Comparison of ENCODE assay signal across 8 mouse cellular contexts in genomic region chr10:79926491-79927323, GRCm38 (mm10). TPM values are rescaled to one million over a fixed set of nuclear protein-coding genes. Genes with fewer than 3 reads are reported as not detected.
DNase-seq lines count a peak whose midpoint lies in the region; ATAC-seq and TF ChIP-seq lines count a peak whose summit lies in the region.

Gene Arid3a, plus strand, starts transcription at chr10:79927043.

- no peaks in the 10 kb centered on the region for H3K4me1 ChIP-seq in ES-Bruce4 (ENCODE audit: control insufficient read depth, insufficient read depth, low read length)
- H3K4me1 ChIP-seq in forebrain, embryonic 12.5 days: peaks cover 38% of the 10 kb centered on the region
- H3K4me1 ChIP-seq in heart, postnatal 0 days (ENCODE audit: control insufficient read depth, insufficient read depth): peaks cover 19% of the 10 kb centered on the region; the same call in 1 of the 2 replicates
- peaks cover 71% of the 10 kb centered on the region for H3K4me1 ChIP-seq in liver, embryonic 15.5 days (replicated peaks)
- H3K4me1 ChIP-seq in neural tube, embryonic 11.5 days (ENCODE audit: control insufficient read depth, insufficient read depth, low read length): peaks cover 23% of the 10 kb centered on the region
- peaks cover 20% of the 10 kb centered on the region for H3K4me1 ChIP-seq in stomach, embryonic 16.5 days (ENCODE audit: control insufficient read depth, insufficient read depth, low read length)

- no peak within 1 kb of the TSS for H3K27ac ChIP-seq in ES-Bruce4 (ENCODE audit: insufficient read depth, low read length)
- H3K27ac ChIP-seq in forebrain, embryonic 12.5 days: peak within 1 kb of the TSS; percentile 92
- H3K27ac ChIP-seq in heart, postnatal 0 days (ENCODE audit: low read depth): peak within 1 kb of the TSS; percentile 86
- peak within 1 kb of the TSS; percentile 85 for H3K27ac ChIP-seq in liver, embryonic 15.5 days (replicated peaks)
- peak within 1 kb of the TSS; percentile 86 for H3K27ac ChIP-seq in neural tube, embryonic 11.5 days (ENCODE audit: low read depth, low read length)
- peak within 1 kb of the TSS; percentile 95 for H3K27ac ChIP-seq in stomach, embryonic 16.5 days (ENCODE audit: low read length)

- peak within 1 kb of the TSS; percentile 86 for H3K4me3 ChIP-seq in ES-Bruce4 (ENCODE audit: low read depth, low read length)
- peak within 1 kb of the TSS; percentile 90 for H3K4me3 ChIP-seq in forebrain, embryonic 12.5 days (replicated peaks)
- peak within 1 kb of the TSS; percentile 88 for H3K4me3 ChIP-seq in heart, postnatal 0 days (ENCODE audit: low read depth, low read length)
- peak within 1 kb of the TSS; percentile 83 for H3K4me3 ChIP-seq in liver, embryonic 15.5 days (replicated peaks)
- H3K4me3 ChIP-seq in neural tube, embryonic 11.5 days (ENCODE audit: low read depth, low read length): peak within 1 kb of the TSS; percentile 65
- peak within 1 kb of the TSS; percentile 85 for H3K4me3 ChIP-seq in stomach, embryonic 16.5 days (replicated peaks; ENCODE audit: low read length)

- peak; percentile 85 for DNase-seq in c-Kit-positive CD71-positive TER-119-positive erythroid progenitor cells, embryonic 14.5 days (ENCODE audit: low spot score)
- peak; percentile 89 for DNase-seq in heart, postnatal 0 days (ENCODE audit: low spot score)
- peak; percentile 91 to 93 for DNase-seq in kidney, postnatal 36 days
- peak; percentile 95 for DNase-seq in neural tube, embryonic 11.5 days (ENCODE audit: low spot score)

- peak within 1 kb of the TSS; percentile 89 for H3K4me2 ChIP-seq in forebrain, embryonic 12.5 days
- peak within 1 kb of the TSS; percentile 95 for H3K4me2 ChIP-seq in heart, postnatal 0 days (ENCODE audit: low read depth, low read length)
- peak within 1 kb of the TSS; percentile 98 for H3K4me2 ChIP-seq in liver, embryonic 15.5 days
- H3K4me2 ChIP-seq in neural tube, embryonic 11.5 days (ENCODE audit: low read depth): peak within 1 kb of the TSS; percentile 56
- peak within 1 kb of the TSS; percentile 92 for H3K4me2 ChIP-seq in stomach, embryonic 16.5 days (ENCODE audit: low read depth, low read length)

- H3K36me3 ChIP-seq in ES-Bruce4 (ENCODE audit: control insufficient read depth, insufficient read depth, low read length, poor library complexity, severe bottlenecking): no peaks in the 10 kb centered on the region
- peaks cover 12% of the 10 kb centered on the region for H3K36me3 ChIP-seq in forebrain, embryonic 12.5 days (replicated peaks)
- 0 out of 2 replicates have a peak, but pooled peaks cover 7% of the 10 kb centered on the region for H3K36me3 ChIP-seq in heart, postnatal 0 days (replicated peaks; ENCODE audit: control insufficient read depth, insufficient read depth, low read length)
- H3K36me3 ChIP-seq in liver, embryonic 15.5 days (replicated peaks): peaks cover 12% of the 10 kb centered on the region
- peaks cover 2% of the 10 kb centered on the region; the same call in 1 of the 2 replicates for H3K36me3 ChIP-seq in neural tube, embryonic 11.5 days (ENCODE audit: control insufficient read depth, insufficient read depth, low read length)
- H3K36me3 ChIP-seq in stomach, embryonic 16.5 days (ENCODE audit: control insufficient read depth, insufficient read depth, low read length): peaks cover 8% of the 10 kb centered on the region; the same call in 1 of the 2 replicates

- peak; percentile 80 for ATAC-seq in forebrain, embryonic 12.5 days (ENCODE audit: low FRiP score)
- peak; percentile 77 for ATAC-seq in heart, postnatal 0 days (ENCODE audit: insufficient read depth, low read depth)
- ATAC-seq in liver, embryonic 15.5 days (ENCODE audit: insufficient read depth): peak; percentile 61
- ATAC-seq in neural tube, embryonic 11.5 days (ENCODE audit: insufficient read depth, low FRiP score, low TSS enrichment): peak; percentile 69
- peak; percentile 85 for ATAC-seq in stomach, embryonic 16.5 days (ENCODE audit: insufficient read depth, low FRiP score)

- no peaks in the 10 kb centered on the region for H3K27me3 ChIP-seq in ES-Bruce4 (ENCODE audit: control insufficient read depth, insufficient read depth, low read length, poor library complexity, severe bottlenecking)
- H3K27me3 ChIP-seq in forebrain, embryonic 12.5 days: peaks cover 27% of the 10 kb centered on the region
- peaks cover 17% of the 10 kb centered on the region for H3K27me3 ChIP-seq in heart, postnatal 0 days (ENCODE audit: control insufficient read depth, insufficient read depth, low read length)
- peaks cover 19% of the 10 kb centered on the region for H3K27me3 ChIP-seq in liver, embryonic 15.5 days
- H3K27me3 ChIP-seq in neural tube, embryonic 11.5 days (ENCODE audit: control insufficient read depth, insufficient read depth, low read length): peaks cover 19% of the 10 kb centered on the region
- peaks cover 11% of the 10 kb centered on the region for H3K27me3 ChIP-seq in stomach, embryonic 16.5 days (ENCODE audit: control insufficient read depth, insufficient read depth, low read length)

- under 1% methylated on average over 63 of the region's 63 CpGs for WGBS in forebrain, embryonic 12.5 days
- WGBS in heart, postnatal 0 days: under 1% methylated on average over 63 of the region's 63 CpGs
- WGBS in liver, embryonic 15.5 days (ENCODE audit: insufficient replicate concordance): under 1% methylated on average over 63 of the region's 63 CpGs
- WGBS in neural tube, embryonic 11.5 days: under 1% methylated on average over 63 of the region's 63 CpGs
- WGBS in stomach, embryonic 16.5 days: under 1% methylated on average over 63 of the region's 63 CpGs

- no peaks in the 10 kb centered on the region for H3K9me3 ChIP-seq in ES-Bruce4 (replicated peaks; ENCODE audit: control insufficient read depth, insufficient read depth, low read length, poor library complexity, severe bottlenecking)
- H3K9me3 ChIP-seq in forebrain, embryonic 12.5 days: no peaks in the 10 kb centered on the region
- no peaks in the 10 kb centered on the region for H3K9me3 ChIP-seq in heart, postnatal 0 days (replicated peaks; ENCODE audit: control insufficient read depth, low read length)
- H3K9me3 ChIP-seq in liver, embryonic 15.5 days (replicated peaks): no peaks in the 10 kb centered on the region
- H3K9me3 ChIP-seq in neural tube, embryonic 11.5 days (ENCODE audit: control insufficient read depth, low read length): no peaks in the 10 kb centered on the region
- H3K9me3 ChIP-seq in stomach, embryonic 16.5 days (replicated peaks; ENCODE audit: control insufficient read depth, low read length): no peaks in the 10 kb centered on the region

- no peak for TF ChIP-seq CTCF in ES-Bruce4 (IDR thresholded peaks at IDR 0.05; ENCODE audit: low read depth, low read length)
- TF ChIP-seq CTCF in heart, postnatal 0 days (IDR thresholded peaks at IDR 0.05; ENCODE audit: low read depth): no peak

- H3K9ac ChIP-seq in ES-Bruce4 (ENCODE audit: low read depth, poor library complexity, severe bottlenecking): peak within 1 kb of the TSS; percentile 88
- peak within 1 kb of the TSS; percentile 87 for H3K9ac ChIP-seq in forebrain, embryonic 12.5 days
- peak within 1 kb of the TSS; percentile 86 for H3K9ac ChIP-seq in heart, postnatal 0 days (replicated peaks; ENCODE audit: low read depth, low read length)
- H3K9ac ChIP-seq in liver, embryonic 15.5 days: peak within 1 kb of the TSS; percentile 74
- peak within 1 kb of the TSS; percentile 74 for H3K9ac ChIP-seq in neural tube, embryonic 11.5 days (ENCODE audit: low read length)
- peak within 1 kb of the TSS; percentile 89 for H3K9ac ChIP-seq in stomach, embryonic 16.5 days (ENCODE audit: low read length)

- TF ChIP-seq EP300 in ES-Bruce4 (IDR thresholded peaks at IDR 0.05; ENCODE audit: insufficient read depth, low read depth, low read length): peak; percentile 53; the same call in 1 of the 2 replicates
- no peak for TF ChIP-seq EP300 in heart, postnatal 0 days (IDR thresholded peaks at IDR 0.05; ENCODE audit: low read depth)

- no peak for TF ChIP-seq POLR2A in ES-Bruce4 (IDR thresholded peaks at IDR 0.05; ENCODE audit: insufficient read depth, low read length)

RNA-seq across cellular contexts. Expression of gene Arid3a, which starts in this region (rescaled TPM):
- polyA plus RNA-seq in ES-Bruce4 (2011; ENCODE audit: insufficient read depth, insufficient read length, low read depth, missing spikeins): 31.1 and 36.5 TPM in 2 replicates
- polyA plus RNA-seq in forebrain, embryonic 12.5 days (2016; fragmentation: Nextera tagmentation; extraction: Ambion mirVana): 4.5 and 4.7 TPM in 2 replicates
- 5.3 and 5.6 TPM in 2 replicates for total RNA-seq in heart, postnatal 0 days (2014; rRNA removed; ENCODE audit: low replicate concordance)
- polyA plus RNA-seq in heart, postnatal 0 days (2015; fragmentation: Nextera tagmentation; extraction: Ambion mirVana): 0.65 and 0.77 TPM in 2 replicates
- polyA plus RNA-seq in liver, embryonic 15.5 days (2015; fragmentation: Nextera tagmentation; extraction: Ambion mirVana): 6.1 and 7.4 TPM in 2 replicates
- polyA plus RNA-seq in neural tube, embryonic 11.5 days (2014; fragmentation: Nextera tagmentation; extraction: Ambion mirVana): 7.0 and 8.5 TPM in 2 replicates
- polyA plus RNA-seq in stomach, embryonic 16.5 days (2015; fragmentation: Nextera tagmentation; extraction: Ambion mirVana): 4.9 and 5.2 TPM in 2 replicates
